Mouse (Mus musculus) heart, adult 2 months (tissue): ENCODE results near the gene Hexim2.

Experiments used
- EP300 ChIP-seq: fragments of 200-500 bp; IDR thresholded peaks from 2 replicates; pipeline ENCODE4 v1.6.1; 2011; ENCODE audit warnings: low read depth, low read length, control low read depth; ENCODE audit not compliant: insufficient read depth
- POLR2A ChIP-seq: fragments of 200-500 bp; IDR thresholded peaks from 2 replicates; pipeline ENCODE4 v1.6.1; 2011; ENCODE audit warnings: mild to moderate bottlenecking, low read depth, low read length, control low read depth; ENCODE audit not compliant: insufficient read depth

- no peak for TF ChIP-seq EP300
- no peak for TF ChIP-seq POLR2A
These were observed 39.0 kb downstream of the Hexim2 start for GRCm38 (mm10) chr11:103171286-103171620.
